Mouse (Mus musculus): ENCODE results near the gene Khdrbs1. TPM values are rescaled to one million over a fixed set of nuclear protein-coding genes. Genes with fewer than 3 reads are reported as not detected.
"Not testable (repeated sequence)": the region's sequence is repeated elsewhere in the genome, so short reads cannot be mapped to it uniquely, and the experiment has no call there.

Gene Khdrbs1
- polyA plus RNA-seq, 1 experiment = 61.6 TPM

DNA sequence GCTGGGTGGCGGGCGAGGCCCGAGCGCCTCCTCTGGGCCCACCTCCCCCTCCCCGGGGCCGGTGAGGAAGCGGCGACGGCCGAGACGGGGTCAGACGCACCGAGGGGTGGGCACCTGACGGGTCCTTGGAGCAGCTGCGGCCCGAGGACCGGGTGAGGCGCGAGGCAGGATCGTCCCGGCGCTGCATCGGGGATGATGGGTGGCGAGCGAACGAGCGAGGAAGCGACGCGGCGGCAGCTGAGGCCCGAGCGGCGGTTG, 200 bp downstream of the Khdrbs1 start:
- H3K79me2 ChIP-seq (ENCODE audit: control insufficient read depth, insufficient read depth) = peaks cover 52% of the 10 kb centered on the region
- H3K27me3 ChIP-seq (ENCODE audit: control insufficient read depth, insufficient read depth, insufficient read length) = no peaks in the 10 kb centered on the region
- peaks cover 47% of the 10 kb centered on the region for H3K79me3 ChIP-seq (ENCODE audit: low read depth)
- no peak for TF ChIP-seq MYOG (IDR thresholded peaks at IDR 0.05; ENCODE audit: control insufficient read depth, extremely low read depth, insufficient read length)
- no peak for TF ChIP-seq MYOD1 (IDR thresholded peaks at IDR 0.05; ENCODE audit: control insufficient read depth, insufficient read length, low read depth)
- TF ChIP-seq USF1 (IDR thresholded peaks at IDR 0.05; ENCODE audit: low read depth) = no peak
- no peak for TF ChIP-seq CEBPB (IDR thresholded peaks at IDR 0.05; ENCODE audit: low read depth)
- TF ChIP-seq FOSL1 (IDR thresholded peaks at IDR 0.05; ENCODE audit: insufficient read depth, low read length, poor library complexity, severe bottlenecking) = no peak
- no peak for TF ChIP-seq MAX (IDR thresholded peaks at IDR 0.05)
- no peak for TF ChIP-seq CTCF (IDR thresholded peaks at IDR 0.05; ENCODE audit: control insufficient read depth, insufficient read depth, insufficient read length)
- H3K36me3 ChIP-seq (ENCODE audit: control insufficient read depth, insufficient read depth) = peaks cover 27% of the 10 kb centered on the region
- peak overlapping the region; percentile 100 for H3ac ChIP-seq (ENCODE audit: control insufficient read depth, insufficient read length, low read depth)
- H3K4me3 ChIP-seq (ENCODE audit: insufficient read depth, poor library complexity, severe bottlenecking) = peak overlapping the region; percentile 99

- H3K36me3 ChIP-seq (ENCODE audit: control insufficient read depth, insufficient read depth) = peaks cover 28% of the 10 kb centered on the region
- TF ChIP-seq MAX (IDR thresholded peaks at IDR 0.05) (peak; percentile 12), CEBPB (IDR thresholded peaks at IDR 0.05; ENCODE audit: low read depth) (no peak)
These were observed 691 bp downstream of the Khdrbs1 start for GRCm38 (mm10) chr4:129741251-129741973.

DNA sequence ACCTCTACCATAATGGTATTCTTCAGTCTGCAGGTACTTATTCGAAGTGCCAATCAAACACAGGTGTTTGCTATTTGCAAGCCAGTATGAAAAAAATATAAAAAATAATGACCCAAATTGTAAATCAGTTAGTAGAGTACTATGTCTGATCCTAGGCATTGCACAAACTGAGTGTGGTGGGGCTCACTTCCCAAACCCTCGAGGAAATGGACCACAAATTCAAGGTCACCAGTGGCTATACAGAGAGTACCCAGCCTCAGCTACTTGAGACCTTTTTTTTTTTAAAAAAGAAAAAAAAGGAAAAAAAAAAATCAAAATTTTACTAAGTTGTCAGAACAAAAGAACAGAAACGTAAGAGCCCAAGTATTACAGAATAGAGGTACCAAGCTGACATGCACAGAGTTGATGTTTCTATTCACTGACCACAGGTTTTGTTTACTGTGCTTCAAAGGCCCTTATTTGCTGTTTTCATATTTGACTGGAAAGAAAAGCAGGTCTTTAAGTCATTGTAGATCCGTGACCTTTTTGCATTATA, 2.9 kb downstream of the Khdrbs1 start:
- H3K79me3 ChIP-seq (ENCODE audit: low read depth) = peaks cover 71% of the 10 kb centered on the region
- no peak overlapping the region for H3ac ChIP-seq (ENCODE audit: control insufficient read depth, insufficient read length, low read depth)
- H3K79me2 ChIP-seq (ENCODE audit: control insufficient read depth, insufficient read depth) = peaks cover 79% of the 10 kb centered on the region
- no peak overlapping the region for H3K4me3 ChIP-seq (ENCODE audit: insufficient read depth, poor library complexity, severe bottlenecking)
- no peaks in the 10 kb centered on the region for H3K27me3 ChIP-seq (ENCODE audit: control insufficient read depth, insufficient read depth, insufficient read length)
- H3K36me3 ChIP-seq (ENCODE audit: control insufficient read depth, insufficient read depth) = peaks cover 41% of the 10 kb centered on the region
- TF ChIP-seq MAX (IDR thresholded peaks at IDR 0.05) = no peak
- no peak for TF ChIP-seq CEBPB (IDR thresholded peaks at IDR 0.05; ENCODE audit: low read depth)
- TF ChIP-seq MYOG (IDR thresholded peaks at IDR 0.05; ENCODE audit: control insufficient read depth, extremely low read depth, insufficient read length) = no peak
- no peak for TF ChIP-seq USF1 (IDR thresholded peaks at IDR 0.05; ENCODE audit: low read depth)
- no peak for TF ChIP-seq FOSL1 (IDR thresholded peaks at IDR 0.05; ENCODE audit: insufficient read depth, low read length, poor library complexity, severe bottlenecking)
- no peak for TF ChIP-seq MYOD1 (IDR thresholded peaks at IDR 0.05; ENCODE audit: control insufficient read depth, insufficient read length, low read depth)
- no peak for TF ChIP-seq CTCF (IDR thresholded peaks at IDR 0.05; ENCODE audit: control insufficient read depth, insufficient read depth, insufficient read length)

More at GRCm38 (mm10) chr4:129741251-129741973, 691 bp downstream of the Khdrbs1 start:
- Histone ChIP-seq H3K27me3 (ENCODE audit: control insufficient read depth, insufficient read depth, insufficient read length) (no peaks in the 10 kb centered on the region), H3ac (ENCODE audit: control insufficient read depth, insufficient read length, low read depth) (peak overlapping the region; percentile 100), H3K79me2 (ENCODE audit: control insufficient read depth, insufficient read depth) (peaks cover 57% of the 10 kb centered on the region), H3K4me3 (ENCODE audit: insufficient read depth, poor library complexity, severe bottlenecking) (peak overlapping the region; percentile 99), H3K79me3 (ENCODE audit: low read depth) (peaks cover 51% of the 10 kb centered on the region)

DNA sequence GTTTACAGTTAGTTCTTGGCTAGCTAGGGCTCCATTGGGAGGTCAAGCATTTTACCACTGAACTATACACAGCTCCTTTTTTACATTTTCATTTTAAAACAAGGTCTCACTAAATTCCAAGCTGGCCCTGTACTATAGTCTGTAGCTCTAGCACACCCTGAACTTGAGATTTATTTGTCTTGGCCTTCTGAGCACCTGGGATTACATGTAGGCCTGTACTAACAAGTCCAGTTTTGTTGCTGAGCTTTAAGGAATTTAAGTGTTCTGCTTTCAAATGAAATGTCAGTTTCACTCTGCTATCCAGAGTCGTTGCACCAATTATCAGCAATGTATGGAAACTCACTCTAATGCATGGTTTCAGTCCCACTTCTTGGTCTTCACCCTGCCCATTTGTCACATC, 5.9 kb downstream of the Khdrbs1 start:
- Histone ChIP-seq H3K4me3 (ENCODE audit: insufficient read depth, poor library complexity, severe bottlenecking) (no peak overlapping the region), H3K79me3 (ENCODE audit: low read depth) (peaks cover 93% of the 10 kb centered on the region), H3K36me3 (ENCODE audit: control insufficient read depth, insufficient read depth) (peaks cover 53% of the 10 kb centered on the region), H3ac (ENCODE audit: control insufficient read depth, insufficient read length, low read depth) (no peak overlapping the region), H3K79me2 (ENCODE audit: control insufficient read depth, insufficient read depth) (peaks cover 100% of the 10 kb centered on the region), H3K27me3 (ENCODE audit: control insufficient read depth, insufficient read depth, insufficient read length) (no peaks in the 10 kb centered on the region)
- TF ChIP-seq MYOD1 (IDR thresholded peaks at IDR 0.05; ENCODE audit: control insufficient read depth, insufficient read length, low read depth) (no peak), CEBPB (IDR thresholded peaks at IDR 0.05; ENCODE audit: low read depth) (no peak), FOSL1 (IDR thresholded peaks at IDR 0.05; ENCODE audit: insufficient read depth, low read length, poor library complexity, severe bottlenecking) (no peak), MAX (IDR thresholded peaks at IDR 0.05) (no peak), CTCF (IDR thresholded peaks at IDR 0.05; ENCODE audit: control insufficient read depth, insufficient read depth, insufficient read length) (no peak), MYOG (IDR thresholded peaks at IDR 0.05; ENCODE audit: control insufficient read depth, extremely low read depth, insufficient read length) (no peak), USF1 (IDR thresholded peaks at IDR 0.05; ENCODE audit: low read depth) (no peak)

GRCm38 (mm10) chr4:129735485-129735884, 6.6 kb downstream of the Khdrbs1 start:
- H3K79me3 ChIP-seq (ENCODE audit: low read depth) = peaks cover 93% of the 10 kb centered on the region
- peaks cover 55% of the 10 kb centered on the region for H3K36me3 ChIP-seq (ENCODE audit: control insufficient read depth, insufficient read depth)
- H3K79me2 ChIP-seq (ENCODE audit: control insufficient read depth, insufficient read depth) = peaks cover 100% of the 10 kb centered on the region
- not testable (repeated sequence) for H3K4me3 ChIP-seq (ENCODE audit: insufficient read depth, poor library complexity, severe bottlenecking); H3ac ChIP-seq (ENCODE audit: control insufficient read depth, insufficient read length, low read depth); H3K27me3 ChIP-seq (ENCODE audit: control insufficient read depth, insufficient read depth, insufficient read length)

- Histone ChIP-seq H3K79me3 (ENCODE audit: low read depth) (peaks cover 85% of the 10 kb centered on the region), H3K4me3 (ENCODE audit: insufficient read depth, poor library complexity, severe bottlenecking) (no peak overlapping the region), H3ac (ENCODE audit: control insufficient read depth, insufficient read length, low read depth) (no peak overlapping the region), H3K27me3 (ENCODE audit: control insufficient read depth, insufficient read depth, insufficient read length) (no peaks in the 10 kb centered on the region), H3K79me2 (ENCODE audit: control insufficient read depth, insufficient read depth) (peaks cover 100% of the 10 kb centered on the region), H3K36me3 (ENCODE audit: control insufficient read depth, insufficient read depth) (peaks cover 57% of the 10 kb centered on the region)
- TF ChIP-seq USF1 (IDR thresholded peaks at IDR 0.05; ENCODE audit: low read depth) (no peak), FOSL1 (IDR thresholded peaks at IDR 0.05; ENCODE audit: insufficient read depth, low read length, poor library complexity, severe bottlenecking) (no peak), MYOD1 (IDR thresholded peaks at IDR 0.05; ENCODE audit: control insufficient read depth, insufficient read length, low read depth) (no peak), CTCF (IDR thresholded peaks at IDR 0.05; ENCODE audit: control insufficient read depth, insufficient read depth, insufficient read length) (no peak), MAX (IDR thresholded peaks at IDR 0.05) (no peak)
These were observed 10.7 kb downstream of the Khdrbs1 start for GRCm38 (mm10) chr4:129731423-129731822.

All from C2C12 (cell line).